Mouse (Mus musculus): ENCODE results near the gene Qpctl.
"Not testable (repeated sequence)": the region's sequence is repeated elsewhere in the genome, so short reads cannot be mapped to it uniquely, and the experiment has no call there.

Gene Qpctl

GRCm38 (mm10) chr7:19163752-19164151 lies 14.7 kb upstream of the Qpctl start:
- no peak for DNase-seq (ENCODE audit: low spot score in 2 of 2)

DNA sequence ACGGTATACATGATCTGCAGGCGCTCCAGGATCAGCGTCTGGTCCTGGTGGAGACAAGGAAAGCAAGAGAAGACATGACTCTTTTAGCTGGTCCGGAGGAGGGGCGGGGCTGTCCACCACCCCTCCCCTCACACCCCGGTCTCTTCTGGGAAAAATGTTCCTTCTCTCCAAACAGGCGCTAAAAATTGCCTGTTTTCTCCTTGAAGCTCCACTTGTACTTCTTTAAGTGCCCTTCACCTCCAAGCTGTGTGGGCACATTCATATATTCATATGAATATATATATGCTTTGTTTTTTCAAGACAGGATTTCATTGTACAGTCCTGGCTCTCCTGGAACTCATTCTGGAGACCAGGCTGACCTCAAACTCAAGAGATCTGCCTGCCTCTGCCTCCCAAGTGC lies 13.8 kb upstream of the Qpctl start:
- no peak for DNase-seq (ENCODE audit: low spot score in 2 of 2)

DNA sequence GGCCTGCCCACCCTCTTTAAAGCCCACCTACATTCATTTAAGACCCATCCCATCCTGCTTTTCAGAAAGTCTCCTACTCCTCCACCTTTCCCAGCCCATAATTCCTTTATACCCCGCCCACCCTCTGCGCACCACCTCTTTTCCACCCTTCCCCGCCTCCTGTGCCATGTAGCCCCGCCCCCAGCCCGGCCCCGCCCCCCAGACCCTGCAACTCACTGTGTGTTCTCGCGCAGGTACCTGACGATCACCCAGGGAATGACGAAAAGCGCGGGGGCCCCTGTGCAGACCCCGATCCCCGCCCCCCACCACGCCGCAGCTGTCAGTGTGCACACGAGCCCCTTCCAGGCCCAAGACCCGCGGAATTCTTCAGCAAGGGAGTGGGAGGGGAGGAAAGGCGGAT lies 11.0 kb upstream of the Qpctl start:
- DNase-seq (ENCODE audit: low spot score in 2 of 2) = no peak

GRCm38 (mm10) chr7:19159411-19159810 lies 10.3 kb upstream of the Qpctl start:
- no peak for DNase-seq (ENCODE audit: low spot score in 2 of 2)

DNA sequence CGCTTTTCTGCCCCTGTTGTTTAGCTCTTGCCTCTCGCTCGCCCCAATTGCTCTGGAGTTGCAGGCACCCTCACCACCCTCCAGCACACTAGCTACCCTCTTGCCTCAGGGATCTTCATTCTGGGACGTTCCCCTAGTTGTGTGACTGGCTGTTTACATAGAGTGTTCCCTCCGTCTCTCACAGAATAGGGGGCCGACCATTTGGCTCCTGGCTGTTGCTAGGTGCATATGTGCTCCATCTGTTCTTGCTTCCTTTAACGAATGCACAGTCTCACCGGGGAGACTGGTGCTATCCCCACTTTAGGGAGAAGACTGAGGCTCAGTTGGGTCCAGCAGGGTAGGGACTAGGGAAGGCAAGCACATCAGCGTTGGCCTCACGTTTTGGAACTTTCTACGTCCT lies 9.5 kb upstream of the Qpctl start:
- no peak for DNase-seq (ENCODE audit: low spot score in 2 of 2)

- DNase-seq (ENCODE audit: low spot score in 2 of 2) = peak; percentile 84 to 91
These were observed 8.2 kb upstream of the Qpctl start for GRCm38 (mm10) chr7:19157160-19157800.

DNA sequence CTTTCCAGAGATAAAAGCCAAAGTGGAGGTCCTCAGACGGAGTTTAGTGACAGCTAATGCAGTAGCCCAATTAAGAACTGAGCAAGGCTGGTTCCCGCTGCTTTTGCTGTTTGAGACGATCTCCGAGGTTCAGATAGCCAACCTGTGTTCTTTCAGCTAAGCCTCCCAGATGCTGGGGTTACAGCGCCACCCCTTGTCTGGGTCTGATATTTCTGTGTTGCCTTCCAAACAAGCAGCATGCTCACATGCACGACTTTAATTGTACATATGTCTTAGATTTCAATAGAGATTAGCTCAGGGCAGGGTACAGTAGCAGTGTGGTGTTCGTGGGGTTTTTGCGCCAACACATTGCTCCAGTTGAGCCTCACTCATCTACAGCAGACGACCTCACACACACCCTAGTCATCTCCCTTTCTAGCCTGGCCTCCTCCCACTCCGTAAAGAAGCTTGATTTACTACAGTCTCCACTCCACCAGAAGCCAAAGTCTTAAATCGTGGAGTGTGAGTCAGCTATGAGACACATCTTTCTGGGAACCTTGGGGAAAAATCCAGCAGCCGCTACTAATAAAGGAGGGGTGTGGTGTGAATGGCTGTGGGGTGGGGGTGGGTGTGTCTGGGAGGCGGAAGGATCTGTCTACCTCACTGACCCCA lies 6.9 kb upstream of the Qpctl start:
- no peak for DNase-seq (ENCODE audit: low spot score in 2 of 2)

DNA sequence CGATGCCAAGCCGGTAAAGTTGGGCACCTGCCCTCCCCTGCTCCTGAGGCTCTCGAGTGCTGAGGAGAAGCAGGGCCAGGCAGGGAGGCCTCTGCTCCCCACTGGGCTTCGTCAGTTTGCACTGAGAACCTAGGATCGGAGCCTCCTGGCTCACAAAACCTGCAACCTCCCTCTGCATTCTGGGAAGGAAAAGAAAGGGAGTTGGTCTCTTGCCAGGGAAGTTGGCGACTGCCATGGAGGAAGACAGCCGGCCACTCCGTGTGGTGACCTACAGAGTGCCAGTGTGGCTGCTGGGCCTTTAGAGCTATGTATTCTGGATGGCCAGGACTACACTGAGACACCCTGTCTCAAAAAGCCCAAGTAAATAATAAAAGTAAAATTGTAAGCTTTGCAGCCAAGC lies 5.7 kb upstream of the Qpctl start:
- DNase-seq (ENCODE audit: low spot score in 2 of 2) = no peak

DNA sequence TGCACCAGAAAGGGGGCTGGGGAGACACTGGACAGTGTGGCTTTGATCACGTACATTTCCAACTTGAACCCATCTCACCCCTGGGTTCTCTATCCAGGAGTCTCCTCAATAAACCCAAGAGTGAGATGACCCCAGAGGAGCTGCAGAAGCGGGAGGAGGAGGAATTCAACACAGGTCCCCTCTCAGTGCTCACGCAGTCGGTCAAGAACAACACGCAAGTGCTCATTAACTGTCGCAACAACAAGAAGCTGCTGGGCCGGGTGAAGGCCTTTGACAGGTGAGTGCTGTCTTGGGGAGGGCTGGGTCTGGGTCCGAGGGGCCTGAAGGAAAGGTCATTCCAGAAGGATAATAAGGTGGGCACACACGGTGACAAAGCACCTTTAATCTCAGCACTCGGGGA lies 2.0 kb upstream of the Qpctl start:
- not testable (repeated sequence) for DNase-seq (ENCODE audit: low spot score in 2 of 2)

- peak; percentile 91 to 95 for DNase-seq (ENCODE audit: low spot score in 2 of 2)
These were observed 535 bp upstream of the Qpctl start, which contains the start of gene Snrpd2 for GRCm38 (mm10) chr7:19149626-19150025. Gene Snrpd2, plus strand, starts transcription at chr7:19149722.

DNA sequence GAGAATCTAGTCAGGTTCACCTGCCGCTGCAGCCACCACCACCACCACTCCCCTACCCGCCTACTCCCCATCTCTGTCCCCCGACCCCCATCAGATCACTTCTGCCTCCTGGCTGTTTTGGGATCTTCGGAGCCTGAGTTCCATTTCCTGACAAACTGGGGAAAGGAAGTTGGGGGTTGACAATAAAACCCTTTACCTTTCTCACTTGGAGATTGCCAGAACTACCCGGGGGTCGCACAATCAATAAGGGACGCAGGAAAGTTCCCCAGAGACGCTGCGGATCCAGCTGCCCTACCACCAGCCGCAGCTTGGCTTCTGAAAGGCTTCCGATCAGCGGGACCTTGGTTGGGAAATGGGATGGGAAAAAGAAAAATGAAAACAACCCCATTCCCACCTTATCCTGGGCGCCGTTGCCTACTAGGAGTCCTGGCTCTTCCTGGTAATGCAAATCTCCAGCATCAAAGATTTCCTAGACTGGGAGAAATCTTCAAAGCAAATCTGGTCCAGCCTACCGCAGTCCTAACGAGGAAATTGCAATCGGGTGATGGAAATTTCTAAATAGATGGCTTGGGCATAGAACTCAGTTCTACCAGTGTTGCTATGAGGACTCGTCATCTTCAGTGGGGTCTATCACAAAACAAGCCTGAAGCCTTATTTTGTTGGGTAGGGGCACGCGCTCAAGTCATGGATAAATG lies 764 bp downstream of the Qpctl start:
- no peak for DNase-seq (ENCODE audit: low spot score in 2 of 2)

DNA sequence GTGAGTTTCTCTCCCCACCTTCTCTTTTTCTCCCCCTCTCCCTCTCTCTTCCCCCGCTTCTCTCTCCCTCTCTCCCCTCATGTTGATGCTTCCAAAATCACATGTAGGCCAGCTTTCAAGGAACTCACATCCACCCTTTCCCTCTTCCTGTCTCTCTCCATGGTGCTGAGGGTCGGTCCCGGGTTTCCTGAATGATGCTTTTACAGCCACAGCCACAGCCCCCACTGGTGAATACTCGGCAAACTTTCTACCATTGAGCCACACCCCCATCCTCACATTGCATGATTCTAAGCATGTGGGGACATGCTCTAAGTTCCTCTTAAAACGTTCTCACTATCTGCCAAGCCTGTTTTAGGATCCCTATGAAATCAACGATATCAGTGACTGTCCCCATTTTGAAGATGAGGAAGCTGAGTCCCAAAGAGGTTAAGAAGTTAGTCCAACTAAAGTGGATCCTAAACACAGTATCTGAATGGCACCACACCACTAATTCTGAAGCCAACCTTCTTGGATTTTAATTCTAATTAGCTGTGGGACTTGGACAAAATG lies 1.5 kb downstream of the Qpctl start:
- no peak for DNase-seq (ENCODE audit: low spot score in 2 of 2)

- no peak for DNase-seq (ENCODE audit: low spot score in 2 of 2)
These were observed 2.3 kb downstream of the Qpctl start for GRCm38 (mm10) chr7:19146793-19147192.

DNA sequence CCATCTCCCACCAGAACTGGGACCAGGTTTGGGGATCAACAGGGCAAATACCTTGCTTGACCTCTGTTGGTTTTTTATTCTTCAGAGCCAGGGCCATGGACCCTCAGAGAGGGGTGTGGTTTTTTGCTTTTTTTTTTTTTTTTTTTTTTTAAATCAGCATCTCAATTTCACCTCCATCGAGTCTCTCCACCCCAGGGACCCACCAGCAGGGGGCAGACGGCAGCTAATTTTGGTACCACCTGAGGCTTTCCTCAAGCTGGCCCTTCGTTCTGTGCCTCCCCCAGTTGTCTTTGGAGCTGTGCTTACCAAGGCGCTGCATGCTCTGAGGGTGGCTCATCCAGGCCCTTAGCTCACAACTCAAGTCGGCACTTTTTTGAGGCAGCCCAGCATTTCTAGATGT lies 11.7 kb downstream of the Qpctl start:
- peak in 1 of 2 experiments; percentile 49 for DNase-seq (ENCODE audit: low spot score in 2 of 2)

DNA sequence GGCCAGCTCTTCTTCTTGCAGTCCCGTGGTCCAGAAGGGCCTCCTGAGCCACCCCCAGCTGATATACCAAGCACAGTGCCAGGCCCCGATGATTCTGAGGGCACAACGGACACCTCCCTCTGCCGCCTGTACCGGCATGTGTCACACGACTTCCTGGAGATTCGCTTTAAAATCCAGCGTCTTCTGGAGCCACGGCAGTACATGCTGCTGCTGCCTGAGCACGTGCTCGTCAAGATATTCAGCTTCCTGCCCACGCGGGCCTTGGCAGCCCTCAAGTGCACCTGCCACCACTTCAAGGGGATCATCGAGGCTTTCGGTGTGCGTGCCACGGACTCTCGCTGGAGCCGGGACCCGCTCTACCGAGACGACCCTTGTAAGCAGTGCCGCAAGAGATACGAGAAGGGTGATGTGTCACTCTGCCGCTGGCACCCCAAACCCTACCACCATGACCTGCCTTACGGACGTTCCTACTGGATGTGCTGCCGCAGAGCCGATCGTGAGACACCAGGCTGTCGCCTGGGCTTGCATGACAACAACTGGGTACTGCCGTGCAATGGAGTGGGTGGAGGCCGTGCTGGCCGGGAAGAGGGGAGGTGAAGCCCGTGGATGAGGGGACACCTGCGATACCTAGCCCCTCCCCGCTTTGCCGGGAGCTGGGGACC lies 12.3 kb downstream of the Qpctl start:
- no peak for DNase-seq (ENCODE audit: low spot score in 2 of 2)

- DNase-seq (ENCODE audit: low spot score in 2 of 2) = no peak
These were observed 12.9 kb downstream of the Qpctl start for GRCm38 (mm10) chr7:19136168-19136567.

DNA sequence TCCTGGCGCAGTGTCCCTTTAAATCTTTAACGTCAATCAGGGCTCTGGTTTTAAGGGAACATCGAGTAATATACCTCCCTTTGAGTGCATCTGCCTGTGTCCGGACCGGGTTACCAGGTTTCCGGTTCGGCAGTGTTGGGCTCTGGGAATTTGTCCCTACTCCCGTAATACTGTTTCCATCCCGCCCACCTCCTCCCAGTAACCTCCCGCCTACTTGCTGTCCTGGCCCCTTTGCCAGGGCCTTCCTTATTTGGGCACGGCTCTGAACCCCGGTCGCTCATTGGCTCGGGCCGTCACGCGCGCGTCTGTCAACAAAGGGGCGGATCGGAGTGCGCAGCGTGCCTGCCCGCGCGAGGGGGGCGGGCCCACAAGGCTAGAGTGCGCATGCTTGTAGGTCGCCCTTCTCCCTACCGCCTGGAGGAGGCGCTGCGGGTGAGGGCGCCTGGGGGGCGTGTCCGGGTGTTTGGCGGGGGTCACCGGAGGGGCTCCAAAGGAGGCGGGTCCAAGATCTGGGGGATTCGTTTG lies 17.7 kb downstream of the Qpctl start:
- peak; percentile 77 to 86 for DNase-seq (ENCODE audit: low spot score in 2 of 2)

GRCm38 (mm10) chr7:19130657-19131056 lies 18.4 kb downstream of the Qpctl start:
- no peak for DNase-seq (ENCODE audit: low spot score in 2 of 2)

DNA sequence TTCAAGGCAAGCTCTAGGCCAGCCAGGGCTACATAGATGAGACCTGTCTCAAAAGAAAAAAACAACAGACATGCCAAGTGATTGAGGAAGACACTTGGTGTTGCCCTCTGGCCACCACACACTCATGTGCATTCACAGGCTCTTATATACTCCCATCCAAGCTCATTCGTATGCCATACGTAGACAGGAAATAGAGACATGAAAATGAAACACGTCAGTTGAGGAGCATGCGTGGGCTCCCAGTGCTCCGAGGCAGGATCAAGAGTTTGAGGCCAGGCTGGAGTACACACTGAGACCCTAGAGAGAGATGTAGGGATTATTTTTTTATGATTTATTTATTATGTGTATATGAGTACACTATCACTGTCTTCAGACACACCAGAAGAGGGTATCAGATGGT lies 19.7 kb downstream of the Qpctl start:
- no peak for DNase-seq (ENCODE audit: low spot score in 2 of 2)

- no peak for DNase-seq (ENCODE audit: low spot score in 2 of 2)
These were observed 21.3 kb downstream of the Qpctl start for GRCm38 (mm10) chr7:19127744-19128143.

GRCm38 (mm10) chr7:19124713-19125112 lies 24.4 kb downstream of the Qpctl start:
- no peak for DNase-seq (ENCODE audit: low spot score in 2 of 2)

DNA sequence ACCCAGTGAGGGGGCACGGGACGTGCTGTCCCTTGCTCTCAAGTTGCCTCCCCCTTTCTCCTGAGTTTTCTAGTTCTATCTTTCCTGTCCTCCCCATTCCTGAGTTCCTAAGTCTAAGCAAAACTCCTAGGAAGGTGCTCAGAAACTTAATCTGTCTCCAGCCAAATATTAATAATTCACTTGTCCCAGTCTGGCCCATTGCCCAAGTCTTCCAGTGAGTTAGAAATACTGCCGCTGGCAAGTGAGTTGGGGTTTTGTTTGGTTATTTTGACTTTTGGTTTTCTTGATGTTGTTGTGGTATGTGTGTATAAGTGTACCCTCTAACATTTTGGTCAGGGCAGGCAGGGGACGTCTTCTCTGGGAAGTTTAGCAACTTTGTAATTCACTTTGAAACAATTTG lies 27.4 kb downstream of the Qpctl start:
- DNase-seq (ENCODE audit: low spot score in 2 of 2) = no peak

All from spleen, postnatal 14 days (tissue).